Mouse (Mus musculus): ENCODE data around the gene Kcnj11. TPM values are rescaled to one million over a fixed set of nuclear protein-coding genes. Genes with fewer than 3 reads are reported as not detected.
A peak's percentile ranks its signal among the peaks of the same experiment; 100 is the strongest.

Kcnj11 gene
- polyA plus RNA-seq (2014; fragmentation: Nextera tagmentation; extraction: Ambion mirVana): 0.20 and 0.48 TPM in 2 replicates

- H3K9ac ChIP-seq (ENCODE audit: low read length): peak within 1 kb of the TSS; percentile 67
- no peak within 1 kb of the TSS for H3K27ac ChIP-seq (ENCODE audit: low read depth, low read length)
- no peaks in the 10 kb centered on the region for H3K36me3 ChIP-seq (ENCODE audit: control insufficient read depth, insufficient read depth, low read length)
- peak within 1 kb of the TSS; percentile 77 for H3K4me2 ChIP-seq (ENCODE audit: low read depth, low read length, severe bottlenecking)
- DNase-seq (ENCODE audit: low spot score): peak; percentile 96
- peak within 1 kb of the TSS; percentile 59 for H3K4me3 ChIP-seq (ENCODE audit: low read depth, low read length)
- no peaks in the 10 kb centered on the region for H3K9me3 ChIP-seq (ENCODE audit: control insufficient read depth, low read length)
- ATAC-seq (replicated peaks; ENCODE audit: low FRiP score): peak; percentile 81
- H3K4me1 ChIP-seq (replicated peaks; ENCODE audit: control insufficient read depth, insufficient read depth, low read length): no peaks in the 10 kb centered on the region
- 2% methylated on average over 33 of the region's 34 CpGs for WGBS
- H3K27me3 ChIP-seq (ENCODE audit: control insufficient read depth, insufficient read depth, low read length): peaks cover 2% of the 10 kb centered on the region; the same call in 1 of the 2 replicates
Measured at GRCm38 (mm10) chr7:46100563-46100962, at the start of gene Kcnj11. Gene Kcnj11 (minus strand): TSS chr7:46100764.

GRCm38 (mm10) chr7:46147417-46147816, 46.9 kb upstream of the Kcnj11 start:
- Histone ChIP-seq H3K4me1 (replicated peaks; ENCODE audit: control insufficient read depth, insufficient read depth, low read length) (no peaks in the 10 kb centered on the region), H3K4me3 (ENCODE audit: low read depth, low read length) (no peak overlapping the region), H3K9ac (ENCODE audit: low read length) (no peak overlapping the region), H3K36me3 (ENCODE audit: control insufficient read depth, insufficient read depth, low read length) (no peaks in the 10 kb centered on the region), H3K4me2 (ENCODE audit: low read depth, low read length, severe bottlenecking) (no peak overlapping the region), H3K27me3 (ENCODE audit: control insufficient read depth, insufficient read depth, low read length) (no peaks in the 10 kb centered on the region), H3K27ac (ENCODE audit: low read depth, low read length) (no peak overlapping the region), H3K9me3 (ENCODE audit: control insufficient read depth, low read length) (no peaks in the 10 kb centered on the region)
- ATAC-seq (replicated peaks; ENCODE audit: low FRiP score) (no peak), DNase-seq (ENCODE audit: low spot score) (no peak)
- 93% methylated on average over 7 of the region's 7 CpGs for WGBS

GRCm38 (mm10) chr7:46146675-46147308, 46.2 kb upstream of the Kcnj11 start:
- no peak overlapping the region for H3K4me2 ChIP-seq (ENCODE audit: low read depth, low read length, severe bottlenecking)
- no peak overlapping the region for H3K4me3 ChIP-seq (ENCODE audit: low read depth, low read length)
- 81% methylated on average over 7 of the region's 7 CpGs for WGBS
- H3K4me1 ChIP-seq (replicated peaks; ENCODE audit: control insufficient read depth, insufficient read depth, low read length): no peaks in the 10 kb centered on the region
- no peaks in the 10 kb centered on the region for H3K9me3 ChIP-seq (ENCODE audit: control insufficient read depth, low read length)
- no peaks in the 10 kb centered on the region for H3K27me3 ChIP-seq (ENCODE audit: control insufficient read depth, insufficient read depth, low read length)
- no peaks in the 10 kb centered on the region for H3K36me3 ChIP-seq (ENCODE audit: control insufficient read depth, insufficient read depth, low read length)
- ATAC-seq (replicated peaks; ENCODE audit: low FRiP score) (no peak), DNase-seq (ENCODE audit: low spot score) (no peak)
- no peak overlapping the region for H3K27ac ChIP-seq (ENCODE audit: low read depth, low read length)
- no peak overlapping the region for H3K9ac ChIP-seq (ENCODE audit: low read length)

GRCm38 (mm10) chr7:46144061-46144460, 43.5 kb upstream of the Kcnj11 start:
- Histone ChIP-seq H3K9me3 (ENCODE audit: control insufficient read depth, low read length) (no peaks in the 10 kb centered on the region), H3K4me2 (ENCODE audit: low read depth, low read length, severe bottlenecking) (no peak overlapping the region), H3K27ac (ENCODE audit: low read depth, low read length) (no peak overlapping the region), H3K27me3 (ENCODE audit: control insufficient read depth, insufficient read depth, low read length) (no peaks in the 10 kb centered on the region), H3K9ac (ENCODE audit: low read length) (no peak overlapping the region), H3K4me3 (ENCODE audit: low read depth, low read length) (no peak overlapping the region), H3K36me3 (ENCODE audit: control insufficient read depth, insufficient read depth, low read length) (no peaks in the 10 kb centered on the region), H3K4me1 (replicated peaks; ENCODE audit: control insufficient read depth, insufficient read depth, low read length) (no peaks in the 10 kb centered on the region)
- WGBS: 89% methylated on average over 8 of the region's 8 CpGs
- no peak for ATAC-seq (replicated peaks; ENCODE audit: low FRiP score)
- no peak for DNase-seq (ENCODE audit: low spot score)

- Histone ChIP-seq H3K27ac (ENCODE audit: low read depth, low read length) (no peak overlapping the region), H3K4me2 (ENCODE audit: low read depth, low read length, severe bottlenecking) (no peak overlapping the region), H3K9me3 (ENCODE audit: control insufficient read depth, low read length) (no peaks in the 10 kb centered on the region), H3K27me3 (ENCODE audit: control insufficient read depth, insufficient read depth, low read length) (no peaks in the 10 kb centered on the region), H3K4me1 (replicated peaks; ENCODE audit: control insufficient read depth, insufficient read depth, low read length) (0 out of 2 replicates have a peak, but pooled peaks cover 4% of the 10 kb centered on the region), H3K4me3 (ENCODE audit: low read depth, low read length) (no peak overlapping the region), H3K36me3 (ENCODE audit: control insufficient read depth, insufficient read depth, low read length) (no peaks in the 10 kb centered on the region), H3K9ac (ENCODE audit: low read length) (no peak overlapping the region)
- DNase-seq (ENCODE audit: low spot score): no peak
- ATAC-seq (replicated peaks; ENCODE audit: low FRiP score): no peak
- 45% methylated on average over 7 of the region's 7 CpGs for WGBS
Measured at GRCm38 (mm10) chr7:46138329-46138930, 37.9 kb upstream of the Kcnj11 start.

GRCm38 (mm10) chr7:46133858-46134257, 33.3 kb upstream of the Kcnj11 start:
- Histone ChIP-seq H3K4me3 (ENCODE audit: low read depth, low read length) (no peak overlapping the region), H3K4me2 (ENCODE audit: low read depth, low read length, severe bottlenecking) (no peak overlapping the region), H3K36me3 (ENCODE audit: control insufficient read depth, insufficient read depth, low read length) (no peaks in the 10 kb centered on the region), H3K27me3 (ENCODE audit: control insufficient read depth, insufficient read depth, low read length) (no peaks in the 10 kb centered on the region), H3K9me3 (ENCODE audit: control insufficient read depth, low read length) (no peaks in the 10 kb centered on the region), H3K4me1 (replicated peaks; ENCODE audit: control insufficient read depth, insufficient read depth, low read length) (peaks cover 6% of the 10 kb centered on the region; the same call in 1 of the 2 replicates), H3K27ac (ENCODE audit: low read depth, low read length) (no peak overlapping the region), H3K9ac (ENCODE audit: low read length) (no peak overlapping the region)
- DNase-seq (ENCODE audit: low spot score): no peak
- 31% methylated on average over 7 of the region's 7 CpGs for WGBS
- no peak for ATAC-seq (replicated peaks; ENCODE audit: low FRiP score)

GRCm38 (mm10) chr7:46132229-46132628, 31.7 kb upstream of the Kcnj11 start:
- no peak for ATAC-seq (replicated peaks; ENCODE audit: low FRiP score)
- Histone ChIP-seq H3K36me3 (ENCODE audit: control insufficient read depth, insufficient read depth, low read length) (no peaks in the 10 kb centered on the region), H3K9ac (ENCODE audit: low read length) (no peak overlapping the region), H3K27me3 (ENCODE audit: control insufficient read depth, insufficient read depth, low read length) (no peaks in the 10 kb centered on the region), H3K4me2 (ENCODE audit: low read depth, low read length, severe bottlenecking) (no peak overlapping the region), H3K9me3 (ENCODE audit: control insufficient read depth, low read length) (no peaks in the 10 kb centered on the region), H3K4me1 (replicated peaks; ENCODE audit: control insufficient read depth, insufficient read depth, low read length) (peaks cover 6% of the 10 kb centered on the region; the same call in 1 of the 2 replicates), H3K27ac (ENCODE audit: low read depth, low read length) (no peak overlapping the region), H3K4me3 (ENCODE audit: low read depth, low read length) (no peak overlapping the region)
- DNase-seq (ENCODE audit: low spot score): no peak
- WGBS: 88% methylated on average over 12 of the region's 12 CpGs

- H3K4me1 ChIP-seq (replicated peaks; ENCODE audit: control insufficient read depth, insufficient read depth, low read length): peaks cover 6% of the 10 kb centered on the region; the same call in 1 of the 2 replicates
- no peak overlapping the region for H3K4me3 ChIP-seq (ENCODE audit: low read depth, low read length)
- H3K9me3 ChIP-seq (ENCODE audit: control insufficient read depth, low read length): no peaks in the 10 kb centered on the region
- ATAC-seq (replicated peaks; ENCODE audit: low FRiP score): no peak
- no peak overlapping the region for H3K27ac ChIP-seq (ENCODE audit: low read depth, low read length)
- H3K27me3 ChIP-seq (ENCODE audit: control insufficient read depth, insufficient read depth, low read length): no peaks in the 10 kb centered on the region
- no peak for DNase-seq (ENCODE audit: low spot score)
- no peak overlapping the region for H3K4me2 ChIP-seq (ENCODE audit: low read depth, low read length, severe bottlenecking)
- no peaks in the 10 kb centered on the region for H3K36me3 ChIP-seq (ENCODE audit: control insufficient read depth, insufficient read depth, low read length)
- H3K9ac ChIP-seq (ENCODE audit: low read length): no peak overlapping the region
- WGBS: 75% methylated on average over 8 of the region's 8 CpGs
Measured at GRCm38 (mm10) chr7:46131806-46132205, 31.2 kb upstream of the Kcnj11 start.

- ATAC-seq (replicated peaks; ENCODE audit: low FRiP score) (no peak), DNase-seq (ENCODE audit: low spot score) (no peak)
- Histone ChIP-seq H3K4me3 (ENCODE audit: low read depth, low read length) (no peak overlapping the region), H3K27me3 (ENCODE audit: control insufficient read depth, insufficient read depth, low read length) (no peaks in the 10 kb centered on the region), H3K9ac (ENCODE audit: low read length) (no peak overlapping the region; the same call in 1 of the 2 replicates), H3K36me3 (ENCODE audit: control insufficient read depth, insufficient read depth, low read length) (no peaks in the 10 kb centered on the region), H3K4me2 (ENCODE audit: low read depth, low read length, severe bottlenecking) (no peak overlapping the region), H3K4me1 (replicated peaks; ENCODE audit: control insufficient read depth, insufficient read depth, low read length) (peaks cover 6% of the 10 kb centered on the region; the same call in 1 of the 2 replicates), H3K27ac (ENCODE audit: low read depth, low read length) (no peak overlapping the region), H3K9me3 (ENCODE audit: control insufficient read depth, low read length) (no peaks in the 10 kb centered on the region)
- WGBS: 19% methylated on average over 3 of the region's 3 CpGs
Measured at GRCm38 (mm10) chr7:46131266-46131665, 30.7 kb upstream of the Kcnj11 start.
